Comparison of ENCODE assay signal across 7 mouse cellular contexts in genomic region chr11:80086844-80087243, GRCm38 (mm10). TPM values are rescaled to one million over a fixed set of nuclear protein-coding genes. Genes with fewer than 3 reads are reported as not detected.
DNase-seq lines count a peak whose midpoint lies in the region; ATAC-seq lines count a peak whose summit lies in the region.

No protein-coding gene starts in this region.

- peak; percentile 96 for DNase-seq in NIH3T3 (ENCODE audit: low read depth)
- peak; percentile 77 for DNase-seq in hindbrain, embryonic 14.5 days (ENCODE audit: low spot score)
- DNase-seq in left cerebral cortex, adult 11 months (ENCODE audit: low spot score) = peak; percentile 73
- peak; percentile 97 for DNase-seq in lung, postnatal 36 days
- peak; percentile 56 to 60 for DNase-seq in right cerebral cortex, postnatal 36 days (ENCODE audit: low spot score in 2 of 2)

- ATAC-seq in cerebellum, adult (ENCODE audit: insufficient number of reproducible peaks, low FRiP score, low TSS enrichment) = 0 out of 2 replicates have a peak, but pooled peaks have one; percentile 45
- ATAC-seq in forebrain, embryonic 16.5 days = peak; percentile 62; the same call in 1 of the 2 replicates
- peak; percentile 53; the same call in 1 of the 2 replicates for ATAC-seq in hindbrain, embryonic 14.5 days (ENCODE audit: low FRiP score)

- no peaks in the 10 kb centered on the region for H3K9me3 ChIP-seq in forebrain, embryonic 16.5 days (ENCODE audit: control insufficient read depth, low read length)
- no peaks in the 10 kb centered on the region for H3K9me3 ChIP-seq in hindbrain, embryonic 14.5 days (ENCODE audit: control insufficient read depth, low read length)

- H3K27ac ChIP-seq in forebrain, embryonic 16.5 days (ENCODE audit: low read length) = no peak overlapping the region
- no peak overlapping the region for H3K27ac ChIP-seq in hindbrain, embryonic 14.5 days

- no peak overlapping the region for H3K4me3 ChIP-seq in forebrain, embryonic 16.5 days (replicated peaks; ENCODE audit: low read length)
- H3K4me3 ChIP-seq in hindbrain, embryonic 14.5 days (replicated peaks; ENCODE audit: low read length) = no peak overlapping the region

- no peaks in the 10 kb centered on the region for H3K36me3 ChIP-seq in forebrain, embryonic 16.5 days (ENCODE audit: control insufficient read depth, insufficient read depth)
- H3K36me3 ChIP-seq in hindbrain, embryonic 14.5 days (replicated peaks; ENCODE audit: control insufficient read depth, insufficient read depth) = no peaks in the 10 kb centered on the region

- peaks cover 8% of the 10 kb centered on the region for H3K4me1 ChIP-seq in forebrain, embryonic 16.5 days (replicated peaks; ENCODE audit: control insufficient read depth, insufficient read depth, low read length)
- H3K4me1 ChIP-seq in hindbrain, embryonic 14.5 days (replicated peaks; ENCODE audit: control insufficient read depth, insufficient read depth, low read length) = peaks cover 10% of the 10 kb centered on the region; the same call in 1 of the 2 replicates

- no peak overlapping the region for H3K9ac ChIP-seq in forebrain, embryonic 16.5 days (replicated peaks; ENCODE audit: low read depth, low read length)
- H3K9ac ChIP-seq in hindbrain, embryonic 14.5 days = no peak overlapping the region

- 4% methylated on average over 5 of the region's 5 CpGs for WGBS in forebrain, embryonic 16.5 days
- 17% methylated on average over 5 of the region's 5 CpGs for WGBS in hindbrain, embryonic 14.5 days

- no peak overlapping the region for H3K4me2 ChIP-seq in forebrain, embryonic 16.5 days (ENCODE audit: low read length)
- H3K4me2 ChIP-seq in hindbrain, embryonic 14.5 days (replicated peaks) = no peak overlapping the region

- H3K27me3 ChIP-seq in forebrain, embryonic 16.5 days (replicated peaks; ENCODE audit: control insufficient read depth, insufficient read depth, low read length) = no peaks in the 10 kb centered on the region
- H3K27me3 ChIP-seq in hindbrain, embryonic 14.5 days (ENCODE audit: control insufficient read depth, insufficient read depth, low read length) = no peaks in the 10 kb centered on the region

RNA-seq across cellular contexts. Expression of gene Atad5, which starts 2.4 kb away (rescaled TPM):
- polyA plus RNA-seq in forebrain, embryonic 16.5 days (2015; fragmentation: Nextera tagmentation; extraction: Ambion mirVana) = 8.2 and 8.3 TPM in 2 replicates
- polyA plus RNA-seq in hindbrain, embryonic 14.5 days (2014; fragmentation: Nextera tagmentation; extraction: Ambion mirVana) = 5.0 and 5.4 TPM in 2 replicates

RNA-seq across cellular contexts. Expression of gene Crlf3, which starts 6.1 kb away (rescaled TPM):
- 15.8 and 22.0 TPM in 2 replicates for polyA plus RNA-seq in forebrain, embryonic 16.5 days (2015; fragmentation: Nextera tagmentation; extraction: Ambion mirVana)
- 10.7 and 12.3 TPM in 2 replicates for polyA plus RNA-seq in hindbrain, embryonic 14.5 days (2014; fragmentation: Nextera tagmentation; extraction: Ambion mirVana)

RNA-seq across cellular contexts. Expression of gene Tefm, which starts 55.1 kb away (rescaled TPM):
- polyA plus RNA-seq in forebrain, embryonic 16.5 days (2015; fragmentation: Nextera tagmentation; extraction: Ambion mirVana) = 24.9 and 27.2 TPM in 2 replicates
- polyA plus RNA-seq in hindbrain, embryonic 14.5 days (2014; fragmentation: Nextera tagmentation; extraction: Ambion mirVana) = 19.9 and 24.3 TPM in 2 replicates
